Mouse (Mus musculus): ENCODE data around the gene Ppp1r1c.

DNA sequence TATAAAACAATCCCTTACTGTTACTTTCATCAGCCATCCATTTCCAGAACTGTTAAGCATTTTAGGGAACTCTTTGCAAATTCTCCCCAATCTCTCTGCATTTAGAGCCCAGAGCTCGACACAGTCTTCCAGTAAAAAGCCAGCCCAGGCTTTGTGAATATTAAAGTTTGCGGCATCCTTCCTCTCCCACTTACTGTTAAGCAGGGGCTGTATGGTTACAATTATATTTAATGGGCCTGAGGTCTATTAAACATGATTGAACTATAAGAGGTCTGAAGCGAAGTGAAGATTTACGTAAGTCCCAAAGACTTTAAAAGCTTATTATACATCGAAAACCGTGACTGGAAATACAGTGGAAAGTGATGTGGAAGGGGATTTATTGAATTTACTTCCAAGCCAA, 7.2 kb downstream of the Ppp1r1c start:
- TF ChIP-seq CTCF (IDR thresholded peaks at IDR 0.05; ENCODE audit: low read depth) (no peak), EP300 (IDR thresholded peaks at IDR 0.05; ENCODE audit: low read depth) (no peak)
